Mouse (Mus musculus) kidney, embryonic 14.5 days (tissue): ENCODE data around the gene Adamts2. TPM values are rescaled to one million over a fixed set of nuclear protein-coding genes. Genes with fewer than 3 reads are reported as not detected.

ENCODE experiments used
- ATAC-seq: fragments of 200-750 bp; cut with Nextera tagmentation; 2 replicates; pipeline ENCODE4 v1.8.0; 2017; ENCODE audit warnings: moderate number of reproducible peaks, mild to moderate bottlenecking, moderate TSS enrichment, moderate library complexity; ENCODE audit not compliant: low FRiP score, low TSS enrichment
- H3K27ac ChIP-seq: fragments of 300-500 bp; sonication (generic); 2 replicates; pipeline ENCODE4 v1.5.1; 2014; ENCODE audit warnings: low read depth, mild to moderate bottlenecking, low read length, moderate library complexity, mixed read lengths
- H3K27me3 ChIP-seq: fragments of 300-500 bp; sonication (generic); 2 replicates; pipeline ENCODE4 v1.6.1; 2014; ENCODE audit warnings: mild to moderate bottlenecking, low read length; ENCODE audit not compliant: control insufficient read depth, insufficient read depth
- H3K36me3 ChIP-seq: fragments of 300-500 bp; sonication (generic); 2 replicates; pipeline ENCODE4 v1.6.1; 2014; ENCODE audit warnings: low read length, mixed read lengths; ENCODE audit not compliant: control insufficient read depth, insufficient read depth
- H3K4me1 ChIP-seq: fragments of 300-500 bp; sonication (generic); 2 replicates; pipeline ENCODE4 v1.6.1; 2014; ENCODE audit warnings: low read length, mixed read lengths; ENCODE audit not compliant: control insufficient read depth, insufficient read depth
- H3K4me2 ChIP-seq: fragments of 300-500 bp; sonication (generic); replicated peaks from 2 replicates; pipeline ENCODE4 v1.6.1; 2014; ENCODE audit warnings: low read depth, mild to moderate bottlenecking, low read length
- H3K4me3 ChIP-seq: fragments of 300-500 bp; sonication (generic); 2 replicates; pipeline ENCODE4 v1.5.1; 2014; ENCODE audit warnings: mild to moderate bottlenecking, low read length
- H3K9ac ChIP-seq: fragments of 300-500 bp; sonication (generic); 2 replicates; pipeline ENCODE4 v1.6.1; 2014; ENCODE audit warnings: low read depth, mild to moderate bottlenecking, low read length, moderate library complexity
- H3K9me3 ChIP-seq: fragments of 300-500 bp; sonication (generic); 2 replicates; pipeline ENCODE4 v1.6.1; 2016; ENCODE audit warnings: low read length; ENCODE audit not compliant: control insufficient read depth
- WGBS: fragments of 180-500 bp; shearing (Covaris S2); extraction: QIAGEN DNeasy Blood & Tissue Kit; methylation state at CpG from one replicate; pipeline ENCODE4 v1.1.7; 2014; 5-methylcytosine and 5-hydroxymethylcytosine counted together
- polyA plus RNA-seq: library from polyadenylated mRNA; unstranded; fragments of >200 nt; fragmentation: Nextera tagmentation; extraction: Ambion mirVana; gene quantifications from 2 replicates; pipeline ENCODE4 v1.2.1, GENCODE M21; 2014

Gene Adamts2
- 2.4 and 2.8 TPM in 2 replicates for polyA plus RNA-seq

- H3K36me3 ChIP-seq, result no peaks in the 10 kb centered on the region
- H3K9ac ChIP-seq, result peak within 1 kb of the TSS; percentile 62
- WGBS, result under 1% methylated on average over 61 of the region's 82 CpGs
- peak within 1 kb of the TSS; percentile 66 for H3K4me3 ChIP-seq
- no peak within 1 kb of the TSS for H3K27ac ChIP-seq
- peaks cover 4% of the 10 kb centered on the region; the same call in 1 of the 2 replicates for H3K4me1 ChIP-seq
- peak; percentile 80 for ATAC-seq
- H3K9me3 ChIP-seq, result no peaks in the 10 kb centered on the region
- peaks cover 45% of the 10 kb centered on the region for H3K27me3 ChIP-seq
- peak within 1 kb of the TSS; percentile 98 for H3K4me2 ChIP-seq
These were observed at the start of gene Adamts2 for GRCm38 (mm10) chr11:50601641-50602355. Gene Adamts2, plus strand, starts transcription at chr11:50602084.

GRCm38 (mm10) chr11:50557064-50557463 is 44.8 kb upstream of the Adamts2 start:
- Histone ChIP-seq H3K9ac (no peak overlapping the region), H3K27me3 (no peaks in the 10 kb centered on the region), H3K4me3 (no peak overlapping the region), H3K4me1 (no peaks in the 10 kb centered on the region), H3K9me3 (peaks cover 6% of the 10 kb centered on the region; the same call in 1 of the 2 replicates), H3K4me2 (no peak overlapping the region), H3K36me3 (no peaks in the 10 kb centered on the region), H3K27ac (no peak overlapping the region)
- WGBS, result 95% methylated on average over 3 of the region's 3 CpGs
- ATAC-seq, result no peak

- ATAC-seq, result no peak
- H3K4me3 ChIP-seq, result no peak overlapping the region
- no peaks in the 10 kb centered on the region for H3K36me3 ChIP-seq
- 33% methylated on average over 4 of the region's 4 CpGs for WGBS
- peaks cover 6% of the 10 kb centered on the region; the same call in 1 of the 2 replicates for H3K9me3 ChIP-seq
- H3K4me2 ChIP-seq, result no peak overlapping the region
- no peak overlapping the region for H3K9ac ChIP-seq
- H3K27me3 ChIP-seq, result no peaks in the 10 kb centered on the region
- no peaks in the 10 kb centered on the region for H3K4me1 ChIP-seq
- H3K27ac ChIP-seq, result no peak overlapping the region
These were observed 42.8 kb upstream of the Adamts2 start for GRCm38 (mm10) chr11:50559108-50559507.

- Histone ChIP-seq H3K9ac (no peak overlapping the region), H3K4me2 (no peak overlapping the region), H3K27me3 (no peaks in the 10 kb centered on the region), H3K27ac (no peak overlapping the region), H3K4me1 (no peaks in the 10 kb centered on the region), H3K36me3 (no peaks in the 10 kb centered on the region), H3K4me3 (no peak overlapping the region), H3K9me3 (no peaks in the 10 kb centered on the region)
- ATAC-seq, result no peak
- 71% methylated on average over 20 of the region's 20 CpGs for WGBS
These were observed 36.2 kb upstream of the Adamts2 start for GRCm38 (mm10) chr11:50565466-50566211.

DNA sequence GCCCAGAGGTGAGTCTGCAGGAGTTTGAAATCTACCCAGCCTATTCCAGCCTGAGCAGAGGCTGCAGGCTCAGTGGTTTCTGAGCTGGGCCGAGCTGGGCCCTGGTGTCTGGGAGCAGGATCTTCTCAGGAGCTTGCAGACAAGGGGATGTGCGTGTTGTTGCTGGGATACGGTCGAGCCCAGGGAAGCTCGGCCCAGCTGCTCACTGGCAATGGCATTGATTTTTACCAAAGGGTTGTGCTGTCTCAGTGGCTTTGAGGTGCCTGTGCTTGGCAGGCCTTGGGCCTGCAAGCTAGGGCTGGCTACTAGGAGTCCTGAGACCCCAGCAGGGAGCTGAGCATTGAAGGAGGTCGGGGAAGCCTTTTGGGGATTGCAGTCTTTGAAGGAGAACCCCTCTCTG is 30.4 kb upstream of the Adamts2 start:
- Histone ChIP-seq H3K4me3 (no peak overlapping the region), H3K9ac (no peak overlapping the region), H3K4me2 (no peak overlapping the region), H3K36me3 (no peaks in the 10 kb centered on the region), H3K27me3 (no peaks in the 10 kb centered on the region), H3K4me1 (no peaks in the 10 kb centered on the region), H3K27ac (no peak overlapping the region), H3K9me3 (no peaks in the 10 kb centered on the region)
- WGBS, result 83% methylated on average over 6 of the region's 6 CpGs
- no peak for ATAC-seq

- Histone ChIP-seq H3K4me3 (no peak overlapping the region), H3K27ac (no peak overlapping the region), H3K36me3 (no peaks in the 10 kb centered on the region), H3K9ac (no peak overlapping the region), H3K9me3 (no peaks in the 10 kb centered on the region), H3K4me1 (no peaks in the 10 kb centered on the region), H3K4me2 (no peak overlapping the region), H3K27me3 (no peaks in the 10 kb centered on the region)
- no peak for ATAC-seq
- WGBS, result 24% methylated on average over 4 of the region's 4 CpGs
These were observed 25.4 kb upstream of the Adamts2 start for GRCm38 (mm10) chr11:50576521-50576920.

DNA sequence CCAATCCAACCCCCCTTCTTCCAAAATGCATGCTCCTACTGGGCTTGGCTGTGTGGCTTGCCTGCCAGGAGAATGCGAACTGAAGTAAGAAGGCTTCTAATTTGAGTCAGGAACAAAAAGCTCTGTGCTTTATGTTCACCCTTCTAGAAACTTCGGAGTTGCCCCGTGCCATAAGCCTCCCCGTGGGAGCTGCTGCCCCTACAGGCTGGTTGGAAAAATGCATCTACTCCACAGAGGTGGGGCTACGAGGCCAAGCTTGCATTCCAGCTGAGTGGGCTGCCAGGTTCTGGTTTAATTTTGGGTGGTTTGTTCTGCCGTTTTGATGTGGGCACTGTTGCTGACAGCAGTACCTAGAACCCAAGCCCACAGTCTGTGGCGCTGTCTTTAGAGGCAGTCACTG is 14.9 kb upstream of the Adamts2 start:
- no peak overlapping the region for H3K9ac ChIP-seq
- 56% methylated on average over 7 of the region's 7 CpGs for WGBS
- no peak overlapping the region for H3K4me2 ChIP-seq
- no peaks in the 10 kb centered on the region for H3K27me3 ChIP-seq
- ATAC-seq, result no peak
- no peaks in the 10 kb centered on the region for H3K9me3 ChIP-seq
- H3K4me1 ChIP-seq, result no peaks in the 10 kb centered on the region
- no peak overlapping the region for H3K27ac ChIP-seq
- H3K4me3 ChIP-seq, result no peak overlapping the region
- no peaks in the 10 kb centered on the region for H3K36me3 ChIP-seq

DNA sequence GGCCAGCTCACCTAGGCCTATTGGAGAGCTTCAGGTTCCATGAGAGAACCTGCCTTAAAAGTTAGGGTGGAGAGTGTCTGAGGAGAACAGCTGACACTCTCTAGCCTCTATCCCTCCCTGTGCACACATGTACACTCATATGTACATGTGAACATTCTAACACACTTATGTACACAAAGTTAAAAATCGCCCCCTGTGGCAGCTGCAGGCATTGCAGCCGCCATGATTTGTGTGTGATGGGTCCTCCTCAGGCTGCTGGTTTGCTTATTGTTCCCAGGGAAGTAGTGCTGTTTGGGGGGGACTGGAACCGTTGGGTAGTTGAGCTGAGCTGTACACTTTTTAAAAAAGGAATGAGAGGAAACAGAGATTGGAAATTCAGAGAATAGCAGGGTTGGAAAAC is 14.1 kb upstream of the Adamts2 start:
- peak; percentile 16; the same call in 1 of the 2 replicates for ATAC-seq
- Histone ChIP-seq H3K4me1 (no peaks in the 10 kb centered on the region), H3K9me3 (no peaks in the 10 kb centered on the region), H3K27me3 (no peaks in the 10 kb centered on the region), H3K4me2 (no peak overlapping the region), H3K27ac (no peak overlapping the region), H3K36me3 (no peaks in the 10 kb centered on the region), H3K9ac (no peak overlapping the region), H3K4me3 (no peak overlapping the region)
- WGBS, result 14% methylated on average over 3 of the region's 3 CpGs

DNA sequence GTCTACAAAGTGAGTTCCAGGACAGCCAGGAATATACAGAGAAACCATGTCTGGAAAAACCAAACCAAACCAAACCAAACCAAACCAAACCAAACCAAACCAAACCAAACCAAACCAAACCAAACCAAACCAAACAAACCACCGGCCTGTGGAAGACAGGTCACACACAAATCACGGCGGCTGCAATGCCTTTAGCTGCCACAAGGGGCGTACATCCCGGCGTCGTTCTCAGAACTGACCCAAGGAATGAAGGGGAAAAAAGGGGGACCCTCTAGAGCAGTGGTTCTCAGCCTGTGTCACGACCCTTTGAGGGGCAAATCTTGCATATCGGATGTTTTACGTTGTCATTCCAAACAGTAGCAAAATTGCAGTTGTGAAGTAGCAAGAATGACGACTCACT is 12.8 kb upstream of the Adamts2 start:
- Histone ChIP-seq H3K9me3 (no peaks in the 10 kb centered on the region), H3K9ac (no peak overlapping the region), H3K4me1 (no peaks in the 10 kb centered on the region), H3K36me3 (no peaks in the 10 kb centered on the region), H3K4me3 (no peak overlapping the region), H3K27me3 (no peaks in the 10 kb centered on the region), H3K4me2 (no peak overlapping the region), H3K27ac (no peak overlapping the region)
- 41% methylated on average over 11 of the region's 11 CpGs for WGBS
- ATAC-seq, result no peak
